Mouse (Mus musculus): ENCODE data around the gene Zfp597.

Gene Zfp597

DNA sequence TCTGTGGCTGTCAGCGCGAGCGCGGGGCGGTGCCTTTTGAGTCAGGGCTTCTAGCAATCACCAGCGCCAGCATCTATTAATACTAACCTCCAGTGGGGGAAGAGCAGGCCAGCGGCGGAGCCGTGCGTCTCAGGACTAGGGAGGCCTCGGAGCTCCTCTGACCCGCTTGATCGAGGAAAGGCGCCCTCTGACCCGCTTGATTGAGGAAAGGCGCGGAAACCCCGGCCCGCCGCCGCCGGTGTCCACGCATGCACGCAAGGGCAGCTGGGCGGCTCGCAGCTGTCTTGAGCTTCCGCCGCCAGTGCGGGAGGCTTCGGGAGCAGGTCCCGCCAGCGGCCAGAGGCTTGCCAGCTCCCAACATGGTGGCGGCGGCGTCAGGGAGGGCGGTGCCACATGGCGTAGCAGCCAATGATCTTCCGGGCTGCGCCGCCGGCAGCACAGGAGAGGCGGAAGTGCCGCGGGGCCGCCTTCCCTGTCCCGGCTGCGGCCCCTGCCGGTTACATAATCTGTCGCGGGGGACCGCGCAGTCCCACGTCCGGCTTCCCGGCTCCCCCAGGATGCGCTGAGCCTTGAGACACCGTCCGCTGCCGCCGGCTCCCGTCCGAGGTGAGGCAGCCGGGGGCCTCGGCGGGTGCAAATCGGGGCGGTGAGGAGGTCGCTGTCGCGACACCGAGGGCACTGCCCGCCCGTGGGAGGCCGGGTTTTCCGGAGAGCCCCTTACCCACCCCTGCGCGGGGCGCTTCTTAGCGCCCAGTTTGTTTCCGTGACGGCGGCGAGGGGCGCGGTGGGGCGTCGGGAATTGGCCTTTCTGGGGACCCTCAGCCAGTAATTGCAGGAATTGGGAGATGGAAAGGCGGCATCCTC is at the start of gene Zfp597, which contains the start of gene Gm20695:
Gene Zfp597, minus strand, starts transcription at position 361 of the 864 bp plus-strand sequence.
Gene Gm20695, plus strand, starts transcription at position 448 of the 864 bp plus-strand sequence.
- DNase-seq (ENCODE audit: low spot score in 2 of 2): peak; percentile 92 to 94

- DNase-seq (ENCODE audit: low spot score in 2 of 2): no peak
Observed at GRCm38 (mm10) chr16:3934091-3934490, 49.7 kb upstream of the Zfp597 start.

GRCm38 (mm10) chr16:3933536-3933935 is 49.2 kb upstream of the Zfp597 start:
- no peak for DNase-seq (ENCODE audit: low spot score in 2 of 2)

DNA sequence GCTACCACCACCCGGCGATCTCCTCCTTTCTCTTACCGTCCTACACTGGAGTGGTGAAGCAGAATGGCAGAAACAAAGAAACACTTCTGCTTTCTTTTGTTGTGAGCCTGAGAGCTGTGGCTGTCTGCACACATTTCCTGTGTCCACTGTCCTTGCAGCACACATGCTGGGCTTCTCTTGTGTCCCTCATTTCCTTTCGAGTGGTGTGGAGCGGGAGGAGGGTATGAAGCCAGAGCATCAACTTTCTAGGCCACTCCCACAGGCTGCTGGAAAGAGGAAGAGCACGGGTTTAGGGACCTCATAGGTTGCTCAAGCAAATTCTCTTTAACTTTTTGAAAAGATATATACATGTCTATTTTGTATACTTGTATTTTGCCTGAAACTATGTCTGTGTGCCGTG is 44.8 kb upstream of the Zfp597 start:
- DNase-seq (ENCODE audit: low spot score in 2 of 2): no peak

GRCm38 (mm10) chr16:3928582-3928981 is 44.2 kb upstream of the Zfp597 start:
- DNase-seq (ENCODE audit: low spot score in 2 of 2): no peak

GRCm38 (mm10) chr16:3923966-3924365 is 39.6 kb upstream of the Zfp597 start:
- no peak for DNase-seq (ENCODE audit: low spot score in 2 of 2)

- DNase-seq (ENCODE audit: low spot score in 2 of 2): no peak
Observed at GRCm38 (mm10) chr16:3923515-3923914, 39.2 kb upstream of the Zfp597 start.

DNA sequence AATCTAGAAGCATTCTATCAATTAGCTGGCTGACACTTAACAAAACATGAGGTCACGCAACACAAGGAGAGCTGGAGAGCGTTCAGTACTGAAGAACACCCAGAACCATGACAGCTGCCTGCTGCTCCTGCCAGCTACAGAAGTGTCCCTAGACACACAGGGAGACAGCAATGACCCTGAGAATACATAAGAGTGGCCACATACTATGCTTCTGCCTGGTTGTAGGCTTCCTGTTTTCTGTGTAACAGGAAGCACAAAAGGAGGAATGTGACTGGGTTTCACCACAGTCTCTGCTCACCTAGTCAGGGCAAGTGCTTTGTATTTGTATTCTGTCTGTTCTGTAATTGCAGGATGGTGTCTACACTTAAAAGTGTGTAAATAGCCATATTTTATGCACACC is 36.4 kb upstream of the Zfp597 start:
- DNase-seq (ENCODE audit: low spot score in 2 of 2): no peak

- DNase-seq (ENCODE audit: low spot score in 2 of 2): no peak
Observed at GRCm38 (mm10) chr16:3909118-3909517, 24.8 kb upstream of the Zfp597 start.

DNA sequence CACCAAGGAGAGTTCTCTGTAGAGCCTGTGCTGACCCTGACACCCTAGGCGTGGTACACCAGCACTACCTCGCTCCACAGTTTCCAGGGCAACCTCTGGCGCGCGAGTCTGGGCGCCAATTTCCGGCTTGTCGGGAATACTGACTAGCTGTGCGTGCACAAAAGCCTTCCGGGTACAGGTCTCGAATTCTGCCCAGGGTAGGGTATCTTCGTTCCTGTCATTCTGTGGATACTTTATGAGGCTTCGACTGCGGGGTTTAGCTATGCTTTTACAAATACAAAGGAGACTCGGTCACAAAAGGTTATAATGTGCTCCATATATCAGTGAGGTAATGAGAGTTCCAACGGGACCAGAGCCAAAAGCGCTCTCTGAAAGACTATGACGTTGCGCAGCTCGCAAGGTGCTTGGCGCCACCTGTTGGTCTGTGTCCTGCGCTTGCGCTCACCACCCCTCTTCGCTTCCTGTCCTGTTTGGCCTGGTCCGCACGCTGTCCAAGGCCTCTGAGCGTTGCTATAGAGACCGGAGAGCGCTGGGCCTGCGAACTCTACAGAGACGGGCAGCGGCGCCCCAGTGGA is 24.3 kb upstream of the Zfp597 start, which contains the start of the genes 1700037C18Rik and Cluap1:
Gene 1700037C18Rik, minus strand, starts transcription at position 153 of the 575 bp plus-strand sequence.
Gene Cluap1, plus strand, starts transcription at position 265 of the 575 bp plus-strand sequence.
- DNase-seq (ENCODE audit: low spot score in 2 of 2): peak; percentile 95 to 97

DNA sequence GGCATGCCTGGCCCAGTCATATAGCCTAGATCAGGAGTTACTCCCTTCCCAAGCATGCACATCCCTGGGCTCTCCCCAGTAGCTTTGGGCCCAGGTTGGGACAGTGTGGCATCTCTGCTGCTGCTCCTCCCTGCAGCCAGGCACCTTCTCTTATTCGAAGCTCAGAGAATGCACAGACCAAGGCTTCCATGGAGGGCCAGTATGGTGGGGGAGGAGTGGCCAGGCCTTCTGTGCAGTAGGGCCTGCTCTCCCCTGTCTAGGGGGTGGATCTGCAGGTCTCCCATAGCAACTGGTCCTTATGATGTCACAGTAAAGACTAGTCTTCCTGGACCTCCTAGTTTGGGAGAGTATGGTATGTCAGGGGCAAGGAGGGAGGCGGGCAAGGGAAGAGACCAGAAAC is 23.1 kb upstream of the Zfp597 start:
- DNase-seq (ENCODE audit: low spot score in 2 of 2): no peak

DNA sequence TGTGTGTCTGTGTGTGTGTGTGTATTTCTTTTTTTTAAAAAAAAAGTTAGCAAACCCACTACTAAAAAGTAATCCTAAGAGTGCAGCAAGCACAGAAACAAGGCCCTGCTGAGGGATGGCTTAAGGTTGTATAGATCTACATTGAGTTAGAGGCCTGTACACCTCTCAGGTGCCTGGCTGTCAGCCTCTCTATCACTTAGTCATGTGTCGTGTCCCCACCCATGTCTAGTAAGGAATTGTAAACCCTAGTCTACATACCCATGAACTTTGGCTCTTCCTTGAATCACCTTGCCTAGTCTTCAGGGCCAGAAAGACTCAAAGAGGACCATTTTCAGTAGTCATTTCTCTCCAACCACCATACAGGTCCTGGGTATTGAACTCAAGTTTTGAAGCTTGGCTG is 12.2 kb upstream of the Zfp597 start:
- no peak for DNase-seq (ENCODE audit: low spot score in 2 of 2)

GRCm38 (mm10) chr16:3896046-3896445 is 11.7 kb upstream of the Zfp597 start:
- no peak for DNase-seq (ENCODE audit: low spot score in 2 of 2)

- DNase-seq (ENCODE audit: low spot score in 2 of 2): no peak
Observed at GRCm38 (mm10) chr16:3895173-3895792, 10.9 kb upstream of the Zfp597 start.

DNA sequence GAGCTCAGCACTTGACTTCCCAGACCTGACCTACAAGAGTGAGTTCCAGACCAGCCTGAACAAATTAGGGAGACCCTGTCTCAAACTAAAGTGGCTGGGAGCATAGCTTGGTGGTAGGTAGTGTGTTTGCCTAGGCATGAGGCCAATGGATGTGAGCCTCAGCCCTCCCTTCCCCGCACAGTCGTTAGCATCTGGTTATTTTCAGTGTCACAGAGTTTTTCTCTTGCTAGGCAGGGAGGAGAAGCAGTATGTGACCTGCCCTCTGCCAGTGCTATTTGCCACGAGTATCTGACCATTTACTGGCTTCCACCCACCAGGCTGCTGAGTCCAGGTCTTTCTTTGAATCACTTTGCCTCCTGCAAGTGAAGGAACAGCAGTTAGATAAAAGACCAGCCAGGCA is 9.4 kb upstream of the Zfp597 start:
- no peak for DNase-seq (ENCODE audit: low spot score in 2 of 2)

DNA sequence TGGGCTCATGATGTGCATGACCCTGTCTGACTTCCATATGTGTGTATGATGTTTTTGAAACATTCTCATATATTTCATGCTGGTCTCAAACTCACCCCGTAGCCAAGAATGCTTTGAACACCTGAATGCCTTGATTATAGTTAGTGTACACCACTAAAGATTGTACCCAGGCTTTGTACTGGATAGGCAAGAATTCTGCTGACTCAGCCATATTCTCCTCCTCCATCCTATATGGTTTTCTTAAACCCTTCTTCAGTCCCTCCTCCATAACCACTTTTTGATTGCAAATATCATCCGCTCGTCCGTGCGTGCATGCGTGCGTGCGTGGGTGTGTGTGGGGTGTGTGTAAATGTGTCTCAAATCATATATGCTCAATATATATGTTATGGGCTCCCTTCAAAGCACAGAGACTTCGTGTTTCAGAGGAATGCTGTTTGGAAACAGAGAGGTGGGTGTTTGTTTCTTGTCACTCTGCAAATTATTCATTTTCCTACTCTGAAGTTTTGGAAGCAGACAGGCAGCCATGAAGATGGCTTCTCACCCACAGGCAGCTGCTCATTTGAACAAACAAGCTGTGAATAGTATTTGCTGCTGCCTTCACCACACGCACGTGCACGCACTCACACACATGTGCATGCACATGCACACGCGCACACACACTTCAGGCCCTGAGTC is 7.4 kb upstream of the Zfp597 start:
- peak in 1 of 2 experiments; percentile 29 for DNase-seq (ENCODE audit: low spot score in 2 of 2)

GRCm38 (mm10) chr16:3885065-3885670 is 807 bp upstream of the Zfp597 start:
- DNase-seq (ENCODE audit: low spot score in 2 of 2): peak in 1 of 2 experiments; percentile 25

DNA sequence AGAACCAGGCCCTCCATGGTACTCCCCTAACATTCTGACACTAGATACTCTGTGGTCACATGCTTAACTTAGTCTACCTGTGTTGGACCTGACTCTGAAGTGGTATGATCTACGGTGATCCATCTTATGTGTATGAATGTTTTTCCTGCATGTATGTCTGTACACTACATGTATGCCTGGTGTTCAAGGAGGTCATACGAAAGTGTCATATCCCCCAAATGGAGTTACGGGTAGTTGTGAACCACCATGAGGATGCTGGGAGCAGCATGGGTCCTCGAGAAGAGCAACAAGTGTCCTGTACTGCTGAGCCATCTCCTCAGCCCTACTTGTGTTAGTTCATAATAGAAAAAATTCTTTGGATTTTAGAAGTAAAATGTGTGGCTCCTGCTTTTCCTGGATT is 8.0 kb downstream of the Zfp597 start:
- no peak for DNase-seq (ENCODE audit: low spot score in 2 of 2)

GRCm38 (mm10) chr16:3872216-3873047 is 11.9 kb downstream of the Zfp597 start, which contains the start of gene Naa60:
Gene Naa60 (plus strand): TSS chr16:3872375.
- DNase-seq (ENCODE audit: low spot score in 2 of 2): peak; percentile 88 to 90

GRCm38 (mm10) chr16:3871815-3872214 is 12.5 kb downstream of the Zfp597 start:
- no peak for DNase-seq (ENCODE audit: low spot score in 2 of 2)
